Mouse (Mus musculus) left cerebral cortex, postnatal 25 days (tissue): ENCODE measurements around the gene Phf20. TPM values are rescaled to one million over a fixed set of nuclear protein-coding genes. Genes with fewer than 3 reads are reported as not detected.
"Not testable (repeated sequence)": the region's sequence is repeated elsewhere in the genome, so short reads cannot be mapped to it uniquely, and the experiment has no call there.

Experiments
- DNase-seq, 2 experiments: peaks; one replicate each; pipeline ENCODE4 v3.0.0; 2022; ENCODE audit warnings: low spot score in 2 of 2, mixed read lengths in 1 of 2
- intact Hi-C: fragments of 180-260 bp; cut with DNase I; formaldehyde crosslinking; loops from one replicate; pipeline ENCODE4 v1.15.1; 2025
- total RNA-seq, 2 experiments: library from RNA; stranded (reverse); gene quantifications; 2 replicates each; pipeline ENCODE4 v1.2.3; 2021

The Phf20 gene
- total RNA-seq, 2 experiments from 2014 or later = 68.3 to 76.5 TPM

DNA sequence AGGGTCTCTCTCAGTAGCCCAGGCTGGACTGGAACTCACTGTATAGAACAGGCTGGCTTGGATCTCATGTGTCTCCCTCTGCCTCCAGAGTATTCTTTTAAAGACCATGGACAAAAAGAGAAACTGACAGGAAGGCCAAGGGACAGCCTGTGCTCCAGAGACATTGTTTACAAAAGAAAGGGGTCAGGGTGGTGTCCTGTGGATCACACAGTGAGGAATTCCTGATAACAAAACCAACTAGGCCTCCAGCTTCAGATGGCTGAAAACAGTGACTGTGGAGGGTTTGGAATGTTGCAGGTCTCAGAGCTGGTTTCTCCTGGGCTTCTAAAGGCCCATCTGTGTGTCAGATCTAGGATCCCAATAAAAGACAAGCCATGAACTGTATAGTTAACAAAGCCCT, 1.7 kb upstream of the Phf20 start:
- intact Hi-C loops = no loop called here

DNA sequence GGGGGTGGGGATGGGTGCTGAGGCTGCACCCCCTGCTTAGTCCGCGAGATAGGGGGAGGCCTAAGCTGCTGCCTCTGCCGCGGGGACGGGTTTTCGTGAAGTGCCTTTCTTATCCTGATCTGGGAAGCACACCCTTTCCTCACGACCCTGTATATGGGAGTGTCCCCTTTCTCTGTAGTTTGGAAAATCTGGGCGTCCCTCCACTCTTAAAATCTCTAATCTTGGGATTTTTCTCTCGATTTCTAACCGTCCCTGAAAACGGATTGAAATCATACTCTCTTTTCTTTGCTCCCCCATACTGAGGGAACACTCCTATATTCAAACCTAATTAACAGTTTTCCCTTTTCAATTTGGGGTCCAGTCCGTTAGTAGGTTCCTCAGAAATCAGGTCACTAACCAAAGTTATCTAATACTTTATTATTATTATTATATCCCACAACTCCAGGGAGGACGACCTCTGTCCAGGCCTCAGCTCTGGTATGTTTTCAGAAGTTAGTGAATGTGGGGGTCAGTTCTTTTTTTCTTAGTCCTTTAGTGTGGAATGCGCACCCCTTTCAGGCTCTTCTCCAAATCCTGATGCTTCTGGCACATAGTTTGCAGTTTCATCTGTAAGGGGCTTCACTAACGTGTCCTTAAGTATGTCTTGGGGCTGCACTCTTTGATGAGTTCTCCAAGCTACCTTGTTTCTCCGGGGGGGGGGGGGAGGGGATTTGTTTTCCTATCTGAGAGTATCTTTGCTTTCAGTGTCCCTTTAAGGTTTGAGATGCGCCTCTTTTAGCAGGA, 1.1 kb downstream of the Phf20 start:
- intact Hi-C loops = loop anchor here (5.0 kb wide), 2 partner anchors 60 to 80 kb away; no protein-coding TSS in a partner anchor
- no peak for DNase-seq

More for the DNA sequence above, 1.7 kb upstream of the Phf20 start:
- no peak for DNase-seq

DNA sequence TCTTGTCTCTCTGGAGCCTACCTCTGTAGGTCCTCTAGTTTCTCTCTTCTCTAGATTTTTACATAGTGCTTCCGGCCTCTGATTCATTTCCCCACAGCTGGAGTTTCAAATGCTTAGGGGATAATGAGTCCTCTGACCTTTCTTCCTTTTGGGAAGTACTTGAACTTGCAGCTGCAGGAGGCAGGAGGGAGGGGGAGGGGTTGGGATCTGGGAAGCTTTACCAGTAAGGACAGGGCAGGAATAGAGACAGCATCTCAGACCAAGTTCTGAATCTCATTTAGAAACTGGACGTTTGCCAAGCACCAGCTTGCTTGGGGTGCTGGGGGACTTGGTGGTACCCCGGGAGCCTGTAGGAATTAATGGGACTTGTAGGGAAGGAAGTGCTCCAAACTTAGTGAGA, 3.7 kb downstream of the Phf20 start:
- no peak for DNase-seq
- intact Hi-C loops = loop anchor here (5.0 kb wide), 2 partner anchors 57 to 77 kb away; no protein-coding TSS in a partner anchor

DNA sequence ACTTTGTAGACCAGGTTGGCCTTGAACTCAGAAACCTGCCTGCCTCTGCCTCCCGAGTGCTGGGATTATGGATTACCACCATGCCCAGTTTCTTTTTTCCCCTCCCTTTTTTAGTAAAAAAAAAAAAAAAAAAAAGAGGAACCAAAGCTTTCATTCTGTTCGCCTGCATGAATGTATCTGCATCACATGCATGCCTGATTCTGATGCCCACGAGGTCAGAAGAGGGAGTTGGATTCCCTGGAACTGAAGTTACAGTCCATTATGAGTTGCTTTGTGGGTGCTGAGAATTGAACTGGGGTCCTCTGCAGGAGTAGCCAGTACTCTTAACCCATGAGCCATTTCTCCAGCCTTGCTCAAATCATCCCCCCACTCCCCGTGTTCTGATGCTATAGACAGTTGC, 5.2 kb downstream of the Phf20 start:
- intact Hi-C loops = no loop called here
- DNase-seq = no peak

DNA sequence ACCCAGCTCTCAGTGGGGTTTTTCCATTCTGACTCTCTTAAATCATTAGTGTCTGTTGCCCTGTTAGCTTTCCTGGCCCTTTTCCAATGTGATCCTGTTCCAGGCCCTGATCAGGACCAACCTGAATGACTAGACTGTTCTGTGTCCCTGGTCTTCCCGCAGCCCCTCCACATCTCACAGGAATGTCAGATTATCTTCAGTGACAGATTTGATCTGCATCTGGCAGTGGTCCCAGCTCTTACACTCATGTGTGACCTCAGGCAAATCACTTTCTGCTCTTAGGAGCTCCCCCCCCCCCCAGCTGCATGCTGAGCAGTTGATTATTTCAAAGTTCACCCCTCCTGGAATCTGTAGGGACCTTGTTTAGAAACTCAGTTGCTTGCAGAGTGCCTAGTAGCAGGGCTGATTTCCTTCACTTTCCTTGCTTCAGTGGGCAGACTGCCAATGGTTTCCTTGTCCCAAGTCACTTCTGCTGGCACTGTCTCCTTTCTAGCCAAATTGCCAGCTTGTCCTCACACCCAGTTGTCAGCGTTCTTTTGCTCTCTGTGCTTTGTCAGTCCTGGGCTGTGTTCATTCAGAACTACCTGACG, 6.7 kb downstream of the Phf20 start:
- peak; percentile 58 to 68 for DNase-seq
- intact Hi-C loops = no loop called here

DNA sequence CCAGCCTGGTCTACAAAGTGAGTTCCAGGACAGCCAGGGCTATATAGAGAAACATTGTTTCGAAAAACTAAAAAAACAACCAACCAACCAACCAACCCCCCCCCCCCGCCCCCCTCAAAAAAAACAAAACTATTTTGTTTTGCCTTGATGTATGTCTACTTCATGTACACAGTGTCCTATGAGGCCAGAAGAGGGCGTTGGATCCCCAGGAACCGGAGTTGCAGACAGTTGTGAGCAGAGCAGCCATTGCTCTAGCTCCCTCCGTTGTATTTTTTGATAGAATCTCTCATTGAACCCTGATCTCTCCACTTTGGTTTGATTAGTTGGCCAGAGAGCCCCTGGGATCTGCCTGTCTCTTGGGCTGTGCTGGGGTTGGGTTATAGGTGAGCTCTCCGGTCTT, 7.7 kb downstream of the Phf20 start:
- intact Hi-C loops = no loop called here
- DNase-seq = no peak

DNA sequence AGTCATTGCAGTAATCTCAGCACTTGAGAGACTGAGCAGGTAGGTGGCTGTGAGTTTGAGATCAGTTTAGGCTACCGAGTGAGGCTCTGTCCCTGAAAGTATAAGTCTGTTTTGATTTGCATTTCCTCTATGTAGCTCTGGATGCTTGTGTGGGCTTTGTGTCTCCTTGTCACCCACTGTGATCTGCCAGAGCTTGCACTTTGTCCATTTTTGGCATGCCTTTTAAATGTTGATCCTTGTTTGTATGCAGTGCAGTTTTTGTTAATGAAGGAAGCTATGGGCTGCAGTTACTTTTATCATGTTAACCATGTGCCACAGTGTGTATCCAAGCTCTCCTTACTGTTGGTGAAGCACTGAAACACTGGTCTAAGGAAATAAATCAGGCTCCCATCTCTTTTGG, 21.5 kb downstream of the Phf20 start:
- DNase-seq = no peak
- intact Hi-C loops = no loop called here

DNA sequence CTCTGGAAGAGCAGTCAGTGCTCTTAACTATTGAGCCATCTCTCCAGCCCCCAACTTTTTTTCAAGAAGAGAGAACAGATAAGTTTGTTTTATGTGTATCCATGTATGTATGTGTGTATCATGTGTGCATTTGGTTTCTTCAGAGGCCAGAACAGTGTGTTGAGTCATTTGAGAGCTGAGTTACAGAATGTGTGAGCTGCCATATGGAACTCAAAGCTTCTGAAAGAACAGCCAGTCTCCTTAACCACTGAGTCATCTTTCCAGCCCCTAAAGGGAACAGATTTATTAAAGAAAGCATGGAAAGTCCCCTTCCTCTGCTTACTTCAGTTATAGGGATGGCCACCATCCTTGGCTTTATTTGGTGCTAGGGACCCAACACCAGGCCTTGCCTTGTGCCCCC, 25.8 kb downstream of the Phf20 start:
- intact Hi-C loops = no loop called here
- DNase-seq = peak in 1 of 2 experiments; percentile 40

DNA sequence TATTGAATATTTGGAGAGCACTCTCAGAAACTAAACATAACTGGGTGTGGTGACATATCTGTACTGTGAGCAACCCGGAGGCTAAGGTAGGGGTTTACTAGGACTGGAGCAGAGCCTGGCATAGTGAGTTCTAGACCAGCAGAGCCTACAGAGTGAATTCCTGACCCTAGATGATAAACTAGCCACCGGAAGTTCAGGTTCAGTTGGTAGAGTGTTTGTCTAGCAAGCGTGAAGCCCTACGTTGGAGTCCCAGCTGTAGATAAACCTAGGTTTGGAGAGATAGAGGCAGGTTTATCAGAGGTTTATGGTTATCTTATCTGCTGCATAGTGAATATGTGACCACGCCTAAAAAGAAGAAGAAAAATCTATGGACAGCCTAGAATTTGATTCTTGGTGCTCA, 27.8 kb downstream of the Phf20 start:
- DNase-seq = no peak
- intact Hi-C loops = no loop called here

DNA sequence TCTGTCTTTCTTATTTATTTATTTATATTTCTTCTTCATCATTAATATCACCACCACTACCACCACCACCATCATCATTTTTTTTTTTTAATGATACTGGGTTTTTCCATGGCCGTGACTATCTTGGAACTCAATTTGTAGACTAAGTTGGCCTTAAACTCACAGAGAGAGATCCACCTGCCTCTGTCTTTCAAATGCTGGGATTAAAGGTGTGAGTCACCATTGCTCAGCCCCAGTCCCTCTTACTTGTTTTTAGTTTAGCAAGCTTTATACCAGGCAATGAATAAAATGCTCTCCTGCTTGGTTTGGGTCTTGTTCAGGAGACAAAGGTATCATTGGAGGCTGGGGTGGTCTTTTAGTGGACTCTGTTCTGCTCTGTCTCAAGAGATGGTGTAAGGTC, 31.4 kb downstream of the Phf20 start:
- no peak for DNase-seq
- intact Hi-C loops = no loop called here

DNA sequence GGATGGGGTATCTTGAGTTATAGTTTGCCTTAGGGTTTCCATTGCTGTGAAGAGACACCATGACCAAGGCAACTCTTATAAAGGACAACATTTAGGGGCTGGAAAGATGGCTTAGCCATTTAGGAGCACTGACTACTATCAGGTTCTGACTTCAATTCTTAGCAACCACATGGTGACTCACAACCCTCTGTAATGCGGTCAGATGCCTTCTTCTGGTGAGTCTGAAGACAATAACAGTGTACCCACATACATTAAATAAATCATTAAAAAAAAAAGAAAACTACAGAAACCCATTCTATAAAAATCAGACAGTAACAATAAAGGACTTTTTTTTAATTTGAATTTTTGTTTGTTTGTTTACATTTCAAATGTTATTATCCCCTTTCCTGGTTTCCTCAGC, 32.9 kb downstream of the Phf20 start:
- intact Hi-C loops = no loop called here
- DNase-seq = no peak

DNA sequence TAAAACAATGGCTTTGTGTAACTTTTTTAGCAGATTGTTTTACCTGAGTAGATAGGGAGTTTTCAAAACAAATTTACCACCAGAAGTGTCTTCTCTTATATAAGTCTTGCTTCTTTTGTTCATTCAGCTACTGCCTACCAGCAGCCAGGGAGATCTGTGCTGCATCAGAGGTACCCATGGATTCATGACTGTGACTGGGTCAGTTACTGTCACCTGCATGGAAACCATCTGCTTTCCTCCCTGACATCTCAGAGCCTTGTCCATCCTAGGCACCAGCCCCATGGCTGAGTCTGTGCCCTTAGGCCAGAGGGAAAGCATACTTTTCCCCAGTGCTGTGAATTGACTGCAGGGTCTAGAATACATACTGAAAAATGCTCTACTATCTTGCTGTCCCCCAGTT, 35.1 kb downstream of the Phf20 start:
- intact Hi-C loops = no loop called here
- DNase-seq = no peak

DNA sequence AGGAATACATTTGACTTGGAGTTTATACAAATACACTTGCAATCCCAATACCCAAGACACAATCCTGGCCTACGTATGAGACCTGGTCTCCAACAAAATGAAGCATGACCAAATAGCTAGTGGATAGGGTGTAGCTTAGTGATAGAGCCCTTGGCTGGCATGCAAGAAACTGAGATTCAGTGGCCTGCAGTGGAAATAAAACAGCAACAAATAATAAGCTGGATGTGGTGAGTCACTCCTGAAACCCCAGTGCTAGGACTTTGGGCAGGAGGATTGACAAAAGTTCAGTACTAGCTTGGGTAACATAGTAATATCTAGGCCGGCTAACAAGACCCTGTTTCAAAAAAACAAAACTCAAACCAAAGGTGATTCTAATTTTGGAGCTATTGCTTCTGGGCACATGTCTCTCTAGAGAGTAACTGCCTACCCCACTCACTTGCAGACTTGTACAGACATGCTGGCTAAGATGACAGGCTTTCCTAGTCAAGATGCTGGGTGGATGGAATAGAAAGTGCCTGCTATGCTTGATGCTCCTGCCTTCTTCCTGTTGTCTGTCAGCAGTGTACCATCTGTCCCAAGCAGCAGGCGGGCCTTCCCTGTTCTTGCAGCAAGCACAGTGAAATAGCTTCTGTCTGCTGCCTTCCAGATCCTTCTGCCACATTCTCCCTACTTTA, 37.1 kb downstream of the Phf20 start:
- peak; percentile 74 to 94 for DNase-seq
- intact Hi-C loops = no loop called here

DNA sequence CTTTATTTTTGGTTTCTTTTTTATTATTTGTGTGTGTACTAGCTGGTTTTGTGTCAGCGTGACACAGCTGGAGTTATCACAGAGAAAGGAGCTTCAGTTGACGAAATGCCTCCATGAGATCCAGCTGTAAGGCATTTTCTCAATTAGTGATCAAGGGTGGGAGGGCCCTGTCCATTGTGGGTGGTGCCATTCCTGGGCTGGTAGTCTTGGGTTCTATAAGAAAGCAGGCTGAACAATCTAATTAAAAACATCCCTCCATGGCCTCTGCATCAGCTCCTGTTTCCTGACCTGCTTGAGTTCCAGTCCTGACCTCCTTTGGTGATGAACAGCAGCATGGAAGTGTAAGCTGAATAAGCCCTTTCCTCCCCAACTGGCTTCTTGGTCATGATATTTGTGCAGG, 37.8 kb downstream of the Phf20 start:
- DNase-seq, intact Hi-C loops: not testable (repeated sequence)

DNA sequence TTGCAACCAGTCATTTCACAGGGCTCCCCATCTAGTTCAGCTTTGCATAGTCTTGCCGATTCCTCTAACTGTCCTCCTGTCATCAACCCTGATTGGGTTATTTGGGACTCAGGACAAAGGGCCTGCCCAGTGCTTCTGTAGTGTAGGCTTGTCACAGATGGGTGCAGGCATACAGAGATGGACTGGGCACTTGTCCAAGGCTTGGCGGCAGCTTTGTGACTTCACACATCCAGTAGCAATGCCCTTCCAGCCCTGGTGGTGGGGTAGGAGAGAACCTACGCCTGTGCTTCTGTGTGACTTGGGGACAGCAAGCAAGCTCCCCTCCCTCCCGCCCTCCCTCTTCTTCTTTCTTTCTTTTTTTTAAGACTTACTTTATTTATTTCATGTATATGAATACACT, 39.6 kb downstream of the Phf20 start:
- peak in 1 of 2 experiments; percentile 64 for DNase-seq
- intact Hi-C loops = no loop called here

DNA sequence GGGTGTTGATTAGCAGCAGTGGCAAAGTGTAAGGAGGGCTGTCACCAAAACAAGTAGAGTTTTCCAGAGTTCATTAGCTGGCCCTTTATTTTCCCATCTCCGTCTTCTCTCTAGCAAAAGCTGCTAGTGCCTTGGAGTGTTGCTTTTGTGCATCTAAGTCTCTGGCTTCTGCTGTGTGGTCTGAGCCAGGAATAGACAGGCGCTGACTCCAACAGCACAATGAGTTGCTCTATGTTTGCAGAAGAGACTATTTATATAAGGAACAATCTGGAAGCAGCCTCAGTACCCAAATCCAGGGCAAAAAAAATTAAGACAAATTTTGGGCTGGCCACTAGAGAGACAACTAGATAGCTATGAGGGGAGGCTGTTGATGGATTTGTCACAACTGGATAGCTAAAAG, 45.4 kb downstream of the Phf20 start:
- intact Hi-C loops = no loop called here
- DNase-seq = peak; percentile 59 to 85

DNA sequence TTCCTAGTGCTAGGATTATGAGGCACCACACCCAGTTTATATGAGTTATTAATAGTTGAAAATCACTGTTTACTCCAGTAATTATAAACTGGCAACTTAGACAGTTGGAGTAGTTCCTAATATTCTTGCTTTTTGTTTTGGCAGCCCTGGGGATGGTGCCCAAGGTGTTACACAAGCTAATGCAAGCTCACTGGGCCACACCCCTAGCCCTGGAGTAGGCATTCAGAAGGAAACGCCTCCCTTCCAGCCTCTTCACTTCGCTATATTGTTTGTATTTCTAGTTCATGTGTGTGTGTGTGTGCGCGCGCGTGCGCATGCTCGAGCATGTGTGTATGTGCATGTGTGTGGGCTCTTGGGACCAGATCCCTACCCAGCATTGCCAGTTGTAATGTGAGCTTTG, 46.7 kb downstream of the Phf20 start:
- intact Hi-C loops = no loop called here
- no peak for DNase-seq

DNA sequence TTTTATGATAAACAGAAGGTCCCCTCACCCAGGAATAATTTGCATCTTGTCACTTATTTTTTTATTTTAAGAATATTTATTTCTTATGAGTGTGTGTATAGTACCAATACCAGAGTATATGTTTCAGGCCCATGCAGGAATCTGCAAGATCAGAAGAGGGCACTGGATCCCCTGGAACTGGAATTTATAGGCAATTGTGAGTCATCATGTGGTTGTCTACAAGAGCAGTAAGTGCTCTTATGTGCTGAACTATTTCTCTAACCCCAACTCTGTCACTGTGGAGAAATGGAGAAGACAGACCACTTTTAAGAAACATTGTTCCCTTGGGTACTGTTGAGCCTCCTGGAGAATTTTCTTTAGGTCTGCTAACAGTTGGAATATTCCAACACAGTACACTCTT, 51.3 kb downstream of the Phf20 start:
- intact Hi-C loops = no loop called here
- DNase-seq = no peak

DNA sequence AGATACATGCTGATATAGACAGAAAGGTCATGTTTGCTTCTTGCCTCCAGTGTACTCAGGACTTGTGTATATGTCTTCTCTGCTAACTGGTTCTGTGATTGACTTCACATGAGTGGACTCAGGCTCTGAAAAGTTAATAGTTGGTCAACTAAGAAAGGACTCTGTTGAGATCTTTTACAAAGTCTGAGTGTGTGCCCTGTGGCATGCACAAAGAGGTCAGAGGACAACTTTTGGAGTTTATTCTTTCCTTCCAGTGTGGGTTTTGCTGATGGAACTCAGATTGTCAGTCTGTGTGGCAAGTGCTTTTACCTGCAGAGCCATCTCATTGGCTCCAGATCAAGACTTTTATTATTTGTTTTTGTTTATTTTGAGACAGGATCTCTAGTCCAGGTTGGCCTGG, 54.5 kb downstream of the Phf20 start:
- intact Hi-C loops = no loop called here
- DNase-seq = no peak

DNA sequence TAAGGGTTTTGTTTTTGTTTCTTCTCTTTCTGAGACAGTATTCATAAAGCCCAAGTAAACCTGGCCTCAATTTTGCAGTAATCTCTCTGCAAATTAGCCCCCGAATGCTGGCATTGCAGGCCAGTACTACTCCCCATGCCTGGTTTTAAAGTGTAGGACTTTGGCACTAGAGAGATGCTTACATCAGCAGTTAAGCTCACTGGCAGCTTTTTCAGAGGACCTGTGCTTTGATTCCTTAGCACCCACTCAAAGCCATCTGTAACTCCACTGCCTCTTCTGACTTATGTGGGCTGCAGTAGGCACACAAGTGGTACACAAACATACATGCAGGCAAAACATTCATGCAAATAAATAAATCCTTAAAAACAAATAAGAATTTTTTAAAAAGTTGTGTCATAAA, 55.0 kb downstream of the Phf20 start:
- intact Hi-C loops = no loop called here
- DNase-seq = peak in 1 of 2 experiments; percentile 65

DNA sequence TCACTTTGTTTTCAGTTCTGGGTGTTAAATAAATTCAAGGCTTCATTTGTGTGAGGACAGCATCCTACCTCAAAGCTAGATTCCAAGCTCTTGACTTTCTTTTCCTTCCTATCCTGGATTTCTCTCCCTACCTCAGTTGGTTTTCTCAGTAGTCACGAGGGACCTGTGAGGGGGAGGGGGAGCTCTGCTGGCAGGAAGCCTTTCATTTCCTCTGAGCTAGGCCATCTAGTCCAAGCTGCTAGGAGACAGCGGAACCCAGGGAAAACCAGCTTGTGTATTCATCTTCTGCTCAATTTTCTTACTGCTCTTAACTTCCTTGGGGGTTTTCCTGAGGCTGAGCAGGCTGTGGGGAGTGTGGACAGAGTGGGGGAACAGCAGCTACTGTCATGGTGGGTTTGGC, 60.8 kb downstream of the Phf20 start:
- intact Hi-C loops = loop anchor here (5.0 kb wide), 1 partner anchor 60 kb away; the partner anchor contains the start of gene Phf20
- DNase-seq = peak; percentile 57 to 75
